Mouse (Mus musculus): ENCODE measurements at regions not wholly inside any gene's neighbourhood (a gene's known extent, or its start where the extent isn't known, plus 50 kb on each side); places are given as distances from the start of the nearest gene placed in this dataset.

GRCm38 (mm10) chr3:155490670-155491069 lies 397.4 kb downstream of the Lrriq3 start:
- ATAC-seq (ENCODE audit: low FRiP score) (no peak), DNase-seq (ENCODE audit: low spot score) (no peak)
- no peak overlapping the region for H3K4me2 ChIP-seq (replicated peaks; ENCODE audit: low read depth, low read length)
- no peaks in the 10 kb centered on the region for H3K27me3 ChIP-seq (ENCODE audit: control insufficient read depth, insufficient read depth, low read length)
- no peak overlapping the region for H3K4me3 ChIP-seq (ENCODE audit: low read depth, low read length)
- 66% methylated on average over 1 of the region's 1 CpGs for WGBS
- H3K36me3 ChIP-seq (ENCODE audit: control insufficient read depth, insufficient read depth, low read length): no peaks in the 10 kb centered on the region
- no peaks in the 10 kb centered on the region for H3K9me3 ChIP-seq (ENCODE audit: control insufficient read depth, low read length)
- no peaks in the 10 kb centered on the region for H3K4me1 ChIP-seq (replicated peaks; ENCODE audit: control insufficient read depth, insufficient read depth, low read length)
- H3K27ac ChIP-seq (ENCODE audit: low read depth, low read length): no peak overlapping the region
- H3K9ac ChIP-seq (ENCODE audit: low read depth, low read length): no peak overlapping the region

- H3K36me3 ChIP-seq (ENCODE audit: control insufficient read depth, insufficient read depth, low read length): no peaks in the 10 kb centered on the region
- DNase-seq (ENCODE audit: low spot score) (no peak), ATAC-seq (ENCODE audit: low FRiP score) (no peak)
- WGBS: 87% methylated on average over 1 of the region's 1 CpGs
- H3K9ac ChIP-seq (ENCODE audit: low read depth, low read length): no peak overlapping the region
- no peaks in the 10 kb centered on the region for H3K27me3 ChIP-seq (ENCODE audit: control insufficient read depth, insufficient read depth, low read length)
- no peak overlapping the region for H3K4me2 ChIP-seq (replicated peaks; ENCODE audit: low read depth, low read length)
- no peak overlapping the region for H3K27ac ChIP-seq (ENCODE audit: low read depth, low read length)
- no peak overlapping the region for H3K4me3 ChIP-seq (ENCODE audit: low read depth, low read length)
- H3K9me3 ChIP-seq (ENCODE audit: control insufficient read depth, low read length): no peaks in the 10 kb centered on the region
- H3K4me1 ChIP-seq (replicated peaks; ENCODE audit: control insufficient read depth, insufficient read depth, low read length): no peaks in the 10 kb centered on the region
These were observed 417.1 kb downstream of the Lrriq3 start for GRCm38 (mm10) chr3:155510161-155510857.

GRCm38 (mm10) chr3:155513885-155514284 lies 420.7 kb downstream of the Lrriq3 start:
- no peak for DNase-seq (ENCODE audit: low spot score)
- Histone ChIP-seq H3K36me3 (ENCODE audit: control insufficient read depth, insufficient read depth, low read length) (no peaks in the 10 kb centered on the region), H3K27me3 (ENCODE audit: control insufficient read depth, insufficient read depth, low read length) (no peaks in the 10 kb centered on the region), H3K4me2 (replicated peaks; ENCODE audit: low read depth, low read length) (no peak overlapping the region), H3K4me1 (replicated peaks; ENCODE audit: control insufficient read depth, insufficient read depth, low read length) (no peaks in the 10 kb centered on the region), H3K4me3 (ENCODE audit: low read depth, low read length) (no peak overlapping the region), H3K9ac (ENCODE audit: low read depth, low read length) (no peak overlapping the region), H3K27ac (ENCODE audit: low read depth, low read length) (no peak overlapping the region), H3K9me3 (ENCODE audit: control insufficient read depth, low read length) (no peaks in the 10 kb centered on the region)
- peak; percentile 60; the same call in 1 of the 2 replicates for ATAC-seq (ENCODE audit: low FRiP score)
- WGBS: 82% methylated on average over 2 of the region's 2 CpGs

- H3K4me2 ChIP-seq (replicated peaks; ENCODE audit: low read depth, low read length): no peak overlapping the region
- WGBS: 81% methylated on average over 3 of the region's 3 CpGs
- no peak for ATAC-seq (ENCODE audit: low FRiP score)
- H3K4me1 ChIP-seq (replicated peaks; ENCODE audit: control insufficient read depth, insufficient read depth, low read length): no peaks in the 10 kb centered on the region
- no peaks in the 10 kb centered on the region for H3K9me3 ChIP-seq (ENCODE audit: control insufficient read depth, low read length)
- DNase-seq (ENCODE audit: low spot score): no peak
- no peak overlapping the region for H3K4me3 ChIP-seq (ENCODE audit: low read depth, low read length)
- no peak overlapping the region for H3K27ac ChIP-seq (ENCODE audit: low read depth, low read length)
- no peaks in the 10 kb centered on the region for H3K36me3 ChIP-seq (ENCODE audit: control insufficient read depth, insufficient read depth, low read length)
- H3K9ac ChIP-seq (ENCODE audit: low read depth, low read length): no peak overlapping the region
- no peaks in the 10 kb centered on the region for H3K27me3 ChIP-seq (ENCODE audit: control insufficient read depth, insufficient read depth, low read length)
These were observed 436.1 kb downstream of the Lrriq3 start for GRCm38 (mm10) chr3:155529312-155529711.

GRCm38 (mm10) chr3:155530811-155531210 lies 437.6 kb downstream of the Lrriq3 start:
- 0 out of 2 replicates have a peak, but pooled peaks have one; percentile 41 for ATAC-seq (ENCODE audit: low FRiP score)
- no peak for DNase-seq (ENCODE audit: low spot score)
- no peaks in the 10 kb centered on the region for H3K4me1 ChIP-seq (replicated peaks; ENCODE audit: control insufficient read depth, insufficient read depth, low read length)
- H3K9ac ChIP-seq (ENCODE audit: low read depth, low read length): no peak overlapping the region
- no peak overlapping the region for H3K27ac ChIP-seq (ENCODE audit: low read depth, low read length)
- H3K36me3 ChIP-seq (ENCODE audit: control insufficient read depth, insufficient read depth, low read length): no peaks in the 10 kb centered on the region
- no peak overlapping the region for H3K4me2 ChIP-seq (replicated peaks; ENCODE audit: low read depth, low read length)
- H3K4me3 ChIP-seq (ENCODE audit: low read depth, low read length): no peak overlapping the region
- no peaks in the 10 kb centered on the region for H3K27me3 ChIP-seq (ENCODE audit: control insufficient read depth, insufficient read depth, low read length)
- no peaks in the 10 kb centered on the region for H3K9me3 ChIP-seq (ENCODE audit: control insufficient read depth, low read length)

GRCm38 (mm10) chr3:155532075-155532474 lies 438.8 kb downstream of the Lrriq3 start:
- no peak overlapping the region for H3K4me2 ChIP-seq (replicated peaks; ENCODE audit: low read depth, low read length)
- H3K36me3 ChIP-seq (ENCODE audit: control insufficient read depth, insufficient read depth, low read length): no peaks in the 10 kb centered on the region
- no peak for DNase-seq (ENCODE audit: low spot score)
- no peak overlapping the region for H3K27ac ChIP-seq (ENCODE audit: low read depth, low read length)
- ATAC-seq (ENCODE audit: low FRiP score): no peak
- no peak overlapping the region for H3K4me3 ChIP-seq (ENCODE audit: low read depth, low read length)
- H3K9me3 ChIP-seq (ENCODE audit: control insufficient read depth, low read length): no peaks in the 10 kb centered on the region
- H3K27me3 ChIP-seq (ENCODE audit: control insufficient read depth, insufficient read depth, low read length): no peaks in the 10 kb centered on the region
- H3K4me1 ChIP-seq (replicated peaks; ENCODE audit: control insufficient read depth, insufficient read depth, low read length): no peaks in the 10 kb centered on the region
- H3K9ac ChIP-seq (ENCODE audit: low read depth, low read length): no peak overlapping the region
- WGBS: 79% methylated on average over 4 of the region's 4 CpGs

- no peak overlapping the region for H3K9ac ChIP-seq (ENCODE audit: low read depth, low read length)
- no peak for ATAC-seq (ENCODE audit: low FRiP score)
- DNase-seq (ENCODE audit: low spot score): no peak
These were observed 455.0 kb downstream of the Lrriq3 start for GRCm38 (mm10) chr3:155548204-155548603.

GRCm38 (mm10) chr3:155577111-155577510 lies 483.9 kb downstream of the Lrriq3 start:
- no peaks in the 10 kb centered on the region for H3K4me1 ChIP-seq (replicated peaks; ENCODE audit: control insufficient read depth, insufficient read depth, low read length)
- no peak overlapping the region for H3K9ac ChIP-seq (ENCODE audit: low read depth, low read length)
- no peaks in the 10 kb centered on the region for H3K36me3 ChIP-seq (ENCODE audit: control insufficient read depth, insufficient read depth, low read length)
- H3K4me2 ChIP-seq (replicated peaks; ENCODE audit: low read depth, low read length): no peak overlapping the region
- DNase-seq (ENCODE audit: low spot score) (no peak), ATAC-seq (ENCODE audit: low FRiP score) (peak; percentile 90)
- no peaks in the 10 kb centered on the region for H3K27me3 ChIP-seq (ENCODE audit: control insufficient read depth, insufficient read depth, low read length)
- no peak overlapping the region for H3K4me3 ChIP-seq (ENCODE audit: low read depth, low read length)
- H3K9me3 ChIP-seq (ENCODE audit: control insufficient read depth, low read length): no peaks in the 10 kb centered on the region
- 20% methylated on average over 2 of the region's 2 CpGs for WGBS
- no peak overlapping the region for H3K27ac ChIP-seq (ENCODE audit: low read depth, low read length)

More at GRCm38 (mm10) chr3:155548204-155548603, 455.0 kb downstream of the Lrriq3 start:
- Histone ChIP-seq H3K4me3 (ENCODE audit: low read depth, low read length) (no peak overlapping the region), H3K27ac (ENCODE audit: low read depth, low read length) (no peak overlapping the region), H3K4me1 (replicated peaks; ENCODE audit: control insufficient read depth, insufficient read depth, low read length) (no peaks in the 10 kb centered on the region), H3K36me3 (ENCODE audit: control insufficient read depth, insufficient read depth, low read length) (no peaks in the 10 kb centered on the region), H3K27me3 (ENCODE audit: control insufficient read depth, insufficient read depth, low read length) (no peaks in the 10 kb centered on the region), H3K9me3 (ENCODE audit: control insufficient read depth, low read length) (no peaks in the 10 kb centered on the region), H3K4me2 (replicated peaks; ENCODE audit: low read depth, low read length) (no peak overlapping the region)
- WGBS: 86% methylated on average over 6 of the region's 6 CpGs

- 62% methylated on average over 1 of the region's 1 CpGs for whole genome bisulfite sequencing
These were observed 510.8 kb downstream of the Lrriq3 start for GRCm38 (mm10) chr3:155604001-155604400.

More at GRCm38 (mm10) chr3:155604001-155604400, 510.8 kb downstream of the Lrriq3 start:
- ATAC-seq (ENCODE audit: low FRiP score): no peak
- Histone ChIP-seq H3K4me2 (replicated peaks; ENCODE audit: low read depth, low read length) (no peak overlapping the region), H3K27me3 (ENCODE audit: control insufficient read depth, insufficient read depth, low read length) (no peaks in the 10 kb centered on the region), H3K4me1 (replicated peaks; ENCODE audit: control insufficient read depth, insufficient read depth, low read length) (no peaks in the 10 kb centered on the region), H3K36me3 (ENCODE audit: control insufficient read depth, insufficient read depth, low read length) (no peaks in the 10 kb centered on the region), H3K9me3 (ENCODE audit: control insufficient read depth, low read length) (no peaks in the 10 kb centered on the region), H3K27ac (ENCODE audit: low read depth, low read length) (no peak overlapping the region), H3K9ac (ENCODE audit: low read depth, low read length) (no peak overlapping the region), H3K4me3 (ENCODE audit: low read depth, low read length) (no peak overlapping the region)
- no peak for DNase-seq (ENCODE audit: low spot score)
